Mouse (Mus musculus) liver, postnatal 0 days (tissue): ENCODE measurements around the gene Gabrb2.

Source experiments
- CTCF ChIP-seq: sonication (generic); IDR thresholded peaks from 2 replicates; pipeline ENCODE4 v1.5.1; 2016; ENCODE audit warnings: antibody characterized with exemption, low read depth
- EP300 ChIP-seq: IDR thresholded peaks from 2 replicates; pipeline ENCODE4 v1.6.1; 2016; ENCODE audit warnings: antibody characterized with exemption, low read depth, mild to moderate bottlenecking

DNA sequence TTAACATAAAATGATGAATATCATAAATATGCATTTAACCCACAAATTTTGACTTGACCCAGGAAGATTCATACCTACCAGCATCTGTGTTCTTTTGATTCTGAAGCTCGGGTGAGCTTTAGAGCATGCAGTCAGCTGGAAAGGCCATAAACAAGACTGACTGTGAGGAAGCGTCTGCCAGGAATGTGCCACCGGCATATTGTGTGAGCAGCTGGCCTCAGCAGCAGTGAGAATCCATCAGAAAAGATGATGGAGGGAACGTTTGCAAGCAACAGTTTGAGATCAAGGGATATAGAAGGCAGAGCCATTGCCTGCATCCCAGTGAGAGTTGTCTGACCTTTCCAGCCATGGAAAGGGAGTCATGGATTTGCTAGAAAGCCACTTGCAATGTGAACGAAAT is 230.6 kb downstream of the Gabrb2 start:
- no peak for TF ChIP-seq CTCF
- no peak for TF ChIP-seq EP300
